Mouse (Mus musculus): ENCODE results near the gene Nckap1l. TPM values are rescaled to one million over a fixed set of nuclear protein-coding genes. Genes with fewer than 3 reads are reported as not detected.

The Nckap1l gene
- 1.8 TPM for polyA plus RNA-seq (2014; fragmentation: Illumina TruSeq; extraction: RNeasy Lipid Tissue Mini Kit (QIAGEN cat#74804); ENCODE audit: low read depth, low replicate concordance)

DNA sequence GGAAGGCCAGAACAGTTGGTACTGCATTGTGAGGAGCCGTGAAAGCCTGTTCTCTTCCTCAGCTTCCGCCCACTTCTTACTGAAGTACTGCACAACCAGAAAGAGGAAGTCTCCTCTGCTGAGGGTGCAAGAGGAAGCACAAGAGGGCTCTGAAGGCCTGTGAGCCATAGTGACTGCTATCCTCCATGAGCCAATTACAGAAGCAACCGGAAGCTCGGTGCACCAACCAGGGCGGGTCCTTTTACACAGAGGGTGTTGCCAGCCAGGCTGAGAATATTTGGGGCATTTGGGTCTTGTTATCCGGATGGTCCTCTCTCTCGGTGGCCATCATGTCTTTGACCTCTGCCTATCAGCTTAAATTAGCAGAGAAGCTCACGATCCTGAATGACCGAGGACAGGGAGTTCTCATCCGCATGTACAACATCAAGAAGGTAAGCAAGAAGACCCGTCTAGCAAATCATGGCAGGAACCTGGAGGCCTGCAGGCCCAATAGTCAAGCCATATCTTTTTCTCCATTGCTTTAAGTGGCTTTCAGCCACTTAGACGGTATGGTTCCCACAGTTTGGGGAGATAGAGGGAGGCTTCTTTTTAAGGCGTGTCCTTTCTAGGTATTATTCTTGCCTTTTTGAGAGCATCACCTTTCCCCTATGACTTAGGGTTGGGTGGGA lies at the start of gene Nckap1l:
TSS of gene Nckap1l (plus strand) at position 244 of the 668 bp plus-strand sequence.

DNA sequence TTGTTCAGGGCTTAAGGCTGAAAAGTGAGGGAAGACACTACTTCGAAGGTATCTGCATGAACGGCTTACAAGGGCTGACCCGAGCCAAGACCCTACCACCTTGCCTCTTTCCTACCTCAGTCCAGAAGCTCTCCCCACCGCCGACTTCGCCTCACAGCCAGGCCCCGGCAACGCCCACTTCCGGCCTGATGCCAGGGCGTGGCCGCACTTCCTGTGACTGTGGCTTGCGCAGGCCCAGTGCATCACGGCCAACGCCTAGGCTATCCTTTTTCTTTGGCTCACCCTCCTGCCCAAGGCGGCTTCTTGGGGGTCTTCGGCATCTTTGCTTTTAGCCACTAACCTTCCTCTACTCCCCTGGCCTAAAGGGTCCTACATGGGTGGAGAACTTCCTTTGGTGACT lies 23.4 kb upstream of the Nckap1l start, which contains the start of gene Gtsf1:
TSS of gene Gtsf1 (minus strand) at position 230 of the 400 bp plus-strand sequence.

DNA sequence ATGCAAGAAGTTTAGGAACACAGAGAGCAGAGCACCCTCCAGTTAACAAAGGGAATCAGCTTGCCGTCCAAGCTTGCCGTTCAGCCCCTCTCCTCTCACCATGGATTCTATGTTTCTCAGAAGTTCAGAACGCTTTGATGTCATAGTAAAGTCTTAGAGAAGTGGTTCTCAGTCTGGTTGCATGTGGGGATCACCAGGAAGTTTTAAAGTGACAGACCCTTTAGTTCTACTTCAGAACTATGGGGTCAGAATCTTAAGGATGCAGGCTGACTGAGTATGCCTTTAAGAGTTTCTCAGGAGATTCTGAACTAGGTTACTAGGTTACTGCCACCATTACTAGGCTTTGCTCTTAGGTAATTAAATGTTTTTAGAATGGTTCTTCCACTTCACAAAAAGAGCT lies 5.2 kb upstream of the Nckap1l start, which contains the start of gene Gtsf2:
TSS of gene Gtsf2 (minus strand) at position 101 of the 400 bp plus-strand sequence.

GRCm38 (mm10) chr15:103502435-103503250 lies 49.0 kb downstream of the Nckap1l start, which contains the start of gene Pde1b:
Gene Pde1b, plus strand, starts transcription at chr15:103503034.

DNA sequence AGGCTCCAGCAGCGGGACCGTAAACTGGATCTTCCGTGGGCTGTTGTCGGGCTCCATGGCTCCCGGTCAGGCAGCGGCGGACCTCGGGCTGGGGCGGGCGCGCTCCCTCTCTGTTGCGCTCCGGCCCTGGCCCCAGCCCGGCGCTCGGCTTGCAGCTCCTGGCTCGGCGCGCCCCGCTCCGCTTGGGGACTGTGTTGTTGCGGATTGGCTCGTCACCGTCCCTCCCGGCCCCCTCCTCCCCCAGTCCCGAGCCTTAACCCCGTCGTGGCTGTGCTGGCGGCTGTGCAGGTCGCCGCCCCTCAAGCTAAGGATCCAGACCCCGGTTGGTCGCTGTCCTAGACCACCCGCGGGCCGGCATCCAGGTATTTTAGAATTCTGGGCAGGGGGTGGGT lies 84.2 kb downstream of the Nckap1l start, which contains the start of gene Ppp1r1a:
TSS of gene Ppp1r1a (minus strand) at position 182 of the 392 bp plus-strand sequence.

Other genes starting within 250 kb of the Nckap1l start
- gene Cbx5, start 214.0 kb upstream of the Nckap1l start, polyA plus RNA-seq (2014; fragmentation: Illumina TruSeq; extraction: RNeasy Lipid Tissue Mini Kit (QIAGEN cat#74804); ENCODE audit: low read depth, low replicate concordance) = 113 TPM
- gene Hnrnpa1, start 213.4 kb upstream of the Nckap1l start, polyA plus RNA-seq (2014; fragmentation: Illumina TruSeq; extraction: RNeasy Lipid Tissue Mini Kit (QIAGEN cat#74804); ENCODE audit: low read depth, low replicate concordance) = 258 TPM
- gene Nfe2, start 195.4 kb upstream of the Nckap1l start, polyA plus RNA-seq (2014; fragmentation: Illumina TruSeq; extraction: RNeasy Lipid Tissue Mini Kit (QIAGEN cat#74804); ENCODE audit: low read depth, low replicate concordance) = not detected
- 90.8 TPM for gene Copz1, start 181.1 kb upstream of the Nckap1l start, polyA plus RNA-seq (2014; fragmentation: Illumina TruSeq; extraction: RNeasy Lipid Tissue Mini Kit (QIAGEN cat#74804); ENCODE audit: low read depth, low replicate concordance)
- gene Gpr84, start 143.2 kb upstream of the Nckap1l start, polyA plus RNA-seq (2014; fragmentation: Illumina TruSeq; extraction: RNeasy Lipid Tissue Mini Kit (QIAGEN cat#74804); ENCODE audit: low read depth, low replicate concordance) = not detected
- gene Zfp385a, start 113.7 kb upstream of the Nckap1l start, polyA plus RNA-seq (2014; fragmentation: Illumina TruSeq; extraction: RNeasy Lipid Tissue Mini Kit (QIAGEN cat#74804); ENCODE audit: low read depth, low replicate concordance) = not detected
- 0.12 TPM for gene Itga5, start 87.0 kb upstream of the Nckap1l start, polyA plus RNA-seq (2014; fragmentation: Illumina TruSeq; extraction: RNeasy Lipid Tissue Mini Kit (QIAGEN cat#74804); ENCODE audit: low read depth, low replicate concordance)
- gene Gtsf1, start 23.3 kb upstream of the Nckap1l start, polyA plus RNA-seq (2014; fragmentation: Illumina TruSeq; extraction: RNeasy Lipid Tissue Mini Kit (QIAGEN cat#74804); ENCODE audit: low read depth, low replicate concordance) = not detected
- not detected for gene Gtsf2, start 5.3 kb upstream of the Nckap1l start, polyA plus RNA-seq (2014; fragmentation: Illumina TruSeq; extraction: RNeasy Lipid Tissue Mini Kit (QIAGEN cat#74804); ENCODE audit: low read depth, low replicate concordance)
- 0.20 TPM for gene Pde1b, start 49.2 kb downstream of the Nckap1l start, polyA plus RNA-seq (2014; fragmentation: Illumina TruSeq; extraction: RNeasy Lipid Tissue Mini Kit (QIAGEN cat#74804); ENCODE audit: low read depth, low replicate concordance)
- gene Ppp1r1a, start 84.2 kb downstream of the Nckap1l start, polyA plus RNA-seq (2014; fragmentation: Illumina TruSeq; extraction: RNeasy Lipid Tissue Mini Kit (QIAGEN cat#74804); ENCODE audit: low read depth, low replicate concordance) = 48.2 TPM
- not detected for gene Glycam1, start 111.3 kb downstream of the Nckap1l start, polyA plus RNA-seq (2014; fragmentation: Illumina TruSeq; extraction: RNeasy Lipid Tissue Mini Kit (QIAGEN cat#74804); ENCODE audit: low read depth, low replicate concordance)